ENCODE assay signal across 9 mouse cellular contexts in genomic region chr9:83652590-83653172, GRCm38 (mm10).
DNase-seq lines count a peak whose midpoint lies in the region; ATAC-seq lines count a peak whose summit lies in the region.
"Had no signal": no experiment of that assay in that cellular context is flagged by ENCODE, and none has a peak within 500 bp of the region (broad histone marks: within the 10 kb centered on the region; RNA-seq: fewer than 3 reads in every experiment).

No protein-coding gene starts in this region.

- no peaks in the 10 kb centered on the region for H3K4me1 ChIP-seq in intestine, embryonic 16.5 days (ENCODE audit: control insufficient read depth, insufficient read depth, low read length)

- DNase-seq in kidney, adult 9 months, result peak; percentile 12
- DNase-seq in kidney, adult 18-20 months, result no peak
- DNase-seq in CD4-positive, CD25-positive, alpha-beta regulatory T cell, adult 2 months (ENCODE audit: low read depth, low spot score), result peak; percentile 47
- DNase-seq in WW6 (ENCODE audit: low read depth, low spot score), result peak; percentile 28
- no peak for DNase-seq in urinary bladder, adult 18-20 months (ENCODE audit: low spot score in 2 of 2)
- DNase-seq in frontal cortex, postnatal 36 days (ENCODE audit: low spot score in 2 of 2), result no peak
- no peak for DNase-seq in layer of hippocampus, adult 8-10 months (ENCODE audit: low spot score in 2 of 2)

- peak; percentile 69; the same call in 1 of the 2 replicates for ATAC-seq in intestine, embryonic 16.5 days

- no peaks in the 10 kb centered on the region for H3K9me3 ChIP-seq in intestine, embryonic 16.5 days (ENCODE audit: control insufficient read depth, low read length)
- H3K9me3 ChIP-seq: midbrain, embryonic 12.5 days had no signal

- H3K9ac ChIP-seq in intestine, embryonic 16.5 days (ENCODE audit: low read depth, low read length), result no peak overlapping the region
- H3K9ac ChIP-seq: midbrain, embryonic 12.5 days had no signal

- no peaks in the 10 kb centered on the region for H3K36me3 ChIP-seq in intestine, embryonic 16.5 days (ENCODE audit: control insufficient read depth, insufficient read depth, low read length)
- H3K36me3 ChIP-seq: midbrain, embryonic 12.5 days had no signal

- no peak overlapping the region for H3K27ac ChIP-seq in intestine, embryonic 16.5 days (ENCODE audit: low read length)
- H3K27ac ChIP-seq: midbrain, embryonic 12.5 days had no signal

- H3K27me3 ChIP-seq in intestine, embryonic 16.5 days (replicated peaks; ENCODE audit: control insufficient read depth, insufficient read depth, low read length), result no peaks in the 10 kb centered on the region
- H3K27me3 ChIP-seq: midbrain, embryonic 12.5 days had no signal

- no peak overlapping the region for H3K4me2 ChIP-seq in intestine, embryonic 16.5 days (ENCODE audit: low read depth, low read length)
- H3K4me2 ChIP-seq: midbrain, embryonic 12.5 days had no signal

- no peak overlapping the region for H3K4me3 ChIP-seq in intestine, embryonic 16.5 days (ENCODE audit: low read length)
- H3K4me3 ChIP-seq: midbrain, embryonic 12.5 days had no signal

- 31% methylated on average over 15 of the region's 15 CpGs for WGBS in intestine, embryonic 16.5 days

Comparison
In these comparisons a context has a peak if more than half of its experiments do, and no peak if none do; other contexts are left out.
1. DNase-seq: peak in kidney, adult 9 months (single experiment), CD4-positive, CD25-positive, alpha-beta regulatory T cell, adult 2 months (single experiment) and WW6 (single experiment); none in kidney, adult 18-20 months (single experiment), urinary bladder, adult 18-20 months (0 of 2), frontal cortex, postnatal 36 days (0 of 2) and layer of hippocampus, adult 8-10 months (0 of 2).